8 mouse cellular contexts compared by ENCODE assay signal in the genomic region with DNA sequence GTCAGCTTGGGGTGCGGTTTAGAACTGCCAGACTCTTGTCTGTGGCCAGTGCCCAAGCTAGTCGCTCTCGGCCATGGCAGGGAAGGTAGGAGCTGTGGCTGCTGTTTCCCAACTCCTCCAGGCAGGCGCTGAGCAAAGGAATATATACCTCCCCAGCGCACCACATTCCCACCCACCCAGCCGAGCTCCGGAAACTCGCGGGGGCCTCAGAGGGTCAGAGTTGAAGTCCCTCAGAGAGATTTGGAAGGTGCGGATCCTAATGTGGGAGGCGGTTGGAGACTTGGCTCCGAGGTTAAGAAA. TPM values are rescaled to one million over a fixed set of nuclear protein-coding genes. Genes with fewer than 3 reads are reported as not detected.
A peak's percentile ranks its signal among the peaks of the same experiment; 100 is the strongest.
DNase-seq lines count a peak whose midpoint lies in the region; ATAC-seq and TF ChIP-seq lines count a peak whose summit lies in the region.

No protein-coding gene starts in this region.

- peak overlapping the region; percentile 66 for H3K9ac ChIP-seq in heart, embryonic 13.5 days
- H3K9ac ChIP-seq in ES-E14 (ENCODE audit: insufficient read depth, low read depth, low read length, poor library complexity, severe bottlenecking) = peak overlapping the region; percentile 26; the same call in 1 of the 2 replicates
- no peak overlapping the region for H3K9ac ChIP-seq in heart, postnatal 0 days (replicated peaks; ENCODE audit: low read depth, low read length)

- H3K79me2 ChIP-seq in macrophage (ENCODE audit: inconsistent target) = no peaks in the 10 kb centered on the region

- H3K4me1 ChIP-seq in heart, embryonic 13.5 days = peaks cover 3% of the 10 kb centered on the region; the same call in 1 of the 2 replicates
- no peaks in the 10 kb centered on the region for H3K4me1 ChIP-seq in ES-E14 (ENCODE audit: control insufficient read depth in 2 of 2, insufficient read depth in 2 of 2, low read length in 2 of 2, poor library complexity in 1 of 2)
- H3K4me1 ChIP-seq in heart, postnatal 0 days (ENCODE audit: control insufficient read depth, insufficient read depth) = peaks cover 5% of the 10 kb centered on the region

- peak overlapping the region; percentile 73 for H3K4me2 ChIP-seq in heart, embryonic 13.5 days
- H3K4me2 ChIP-seq in heart, postnatal 0 days (ENCODE audit: low read depth, low read length) = peak overlapping the region; percentile 64

- no peaks in the 10 kb centered on the region for H3K36me3 ChIP-seq in heart, embryonic 13.5 days
- no peaks in the 10 kb centered on the region for H3K36me3 ChIP-seq in ES-E14 (ENCODE audit: control insufficient read depth, insufficient read depth, low read length, poor library complexity, severe bottlenecking)
- no peaks in the 10 kb centered on the region for H3K36me3 ChIP-seq in heart, postnatal 0 days (replicated peaks; ENCODE audit: control insufficient read depth, insufficient read depth, low read length)
- H3K36me3 ChIP-seq in macrophage (ENCODE audit: inconsistent target) = no peaks in the 10 kb centered on the region

- TF ChIP-seq EP300 in heart, postnatal 0 days (IDR thresholded peaks at IDR 0.05; ENCODE audit: low read depth) = no peak

- no peaks in the 10 kb centered on the region for H3K9me3 ChIP-seq in heart, embryonic 13.5 days
- H3K9me3 ChIP-seq in ES-E14 (ENCODE audit: control insufficient read depth, insufficient read depth, low read depth, low read length) = no peaks in the 10 kb centered on the region
- no peaks in the 10 kb centered on the region for H3K9me3 ChIP-seq in heart, postnatal 0 days (replicated peaks; ENCODE audit: control insufficient read depth, low read length)

- peak overlapping the region; percentile 55 for H3K4me3 ChIP-seq in heart, embryonic 13.5 days
- peak overlapping the region; percentile 63 to 67 for H3K4me3 ChIP-seq in ES-E14 (ENCODE audit: insufficient read depth in 1 of 2, low read depth in 1 of 2, low read length in 2 of 2, poor library complexity in 1 of 2, severe bottlenecking in 1 of 2)
- H3K4me3 ChIP-seq in heart, postnatal 0 days (ENCODE audit: low read depth, low read length) = peak overlapping the region; percentile 48
- H3K4me3 ChIP-seq in macrophage (ENCODE audit: inconsistent target) = peak overlapping the region; percentile 14; the same call in 1 of the 2 replicates

- H3K27ac ChIP-seq in heart, embryonic 13.5 days (replicated peaks) = no peak overlapping the region
- no peak overlapping the region for H3K27ac ChIP-seq in ES-E14 (ENCODE audit: insufficient read depth, low read depth, low read length, poor library complexity, severe bottlenecking)
- no peak overlapping the region for H3K27ac ChIP-seq in heart, postnatal 0 days (ENCODE audit: low read depth)
- peak overlapping the region; percentile 35; the same call in 1 of the 2 replicates for H3K27ac ChIP-seq in macrophage

- no peaks in the 10 kb centered on the region for H3K27me3 ChIP-seq in heart, embryonic 13.5 days (replicated peaks)
- no peaks in the 10 kb centered on the region for H3K27me3 ChIP-seq in heart, postnatal 0 days (ENCODE audit: control insufficient read depth, insufficient read depth, low read length)

- WGBS in heart, embryonic 13.5 days = 16% methylated on average over 12 of the region's 12 CpGs
- 18% methylated on average over 12 of the region's 12 CpGs for WGBS in heart, postnatal 0 days
- WGBS in macrophage (ENCODE audit: missing documents) = 19% methylated on average over 12 of the region's 12 CpGs

- ATAC-seq in heart, embryonic 13.5 days (ENCODE audit: extremely low read depth, insufficient number of reproducible peaks, low FRiP score, low TSS enrichment) = peak; percentile 53
- 0 out of 2 replicates have a peak, but pooled peaks have one; percentile 7 for ATAC-seq in heart, postnatal 0 days (ENCODE audit: insufficient read depth, low read depth)

- no peak for TF ChIP-seq CTCF in heart, postnatal 0 days (IDR thresholded peaks at IDR 0.05; ENCODE audit: low read depth)

- DNase-seq in heart, adult 11 months = no peak
- DNase-seq in ES-E14 (ENCODE audit: low read depth, low spot score) = no peak
- DNase-seq in heart, postnatal 0 days (ENCODE audit: low spot score) = no peak
- no peak for DNase-seq in ovary, postnatal 10 days (ENCODE audit: low spot score)
- DNase-seq in left cerebral cortex, adult 11 months (ENCODE audit: low spot score) = no peak
- DNase-seq in T-cell, adult 2 months (ENCODE audit: low spot score) = no peak

- in situ Hi-C loops in ES-E14 (cut with MboI; ENCODE audit: low sequenced_read_pairs in 2 of 2, unreplicated experiment in 2 of 2) = no loop called here

TF ChIP-seq in ES-E14, 5 proteins besides CTCF, POLR2A, EP300 and RAD21:
- TF ChIP-seq ZC3H11A (IDR thresholded peaks at IDR 0.05; ENCODE audit: borderline replicate concordance, low read depth, low read length) (no peak), HCFC1 (IDR thresholded peaks at IDR 0.05; ENCODE audit: borderline replicate concordance, insufficient read depth, low read length) (no peak), ZNF384 (IDR thresholded peaks at IDR 0.05; ENCODE audit: low read depth, low read length) (no peak), MAFK (IDR thresholded peaks at IDR 0.05; ENCODE audit: insufficient read depth, low read depth, low read length) (no peak), CHD2 (IDR thresholded peaks at IDR 0.05; ENCODE audit: low read depth, low read length) (no peak)

RNA-seq across cellular contexts. Expression of gene 4930444G20Rik, which starts 8.9 kb away (rescaled TPM):
- not detected in 2 replicates for polyA plus RNA-seq in heart, embryonic 13.5 days (2015; fragmentation: Nextera tagmentation; extraction: Ambion mirVana)
- 0.22 and 0.32 TPM in 2 replicates for total RNA-seq in ES-E14 (2012; rRNA removed)
- not detected in 2 replicates for total RNA-seq in heart, postnatal 0 days (2014; rRNA removed; ENCODE audit: low replicate concordance)
- not detected in 2 replicates for polyA plus RNA-seq in heart, postnatal 0 days (2015; fragmentation: Nextera tagmentation; extraction: Ambion mirVana)
- total RNA-seq in macrophage (2018; cell fraction: chromatin; rRNA removed) = not detected
- total RNA-seq in macrophage (2018; cell fraction: cytosol; rRNA removed) = not detected
- total RNA-seq in macrophage (2018; cell fraction: nucleus; rRNA removed) = not detected
- polyA plus RNA-seq in macrophage (2018) = not detected in 3 replicates

Comparison
In these comparisons a context has a peak if more than half of its experiments do, and no peak if none do; other contexts are left out.
1. H3K4me3 ChIP-seq: peak in every context shown above with its lines; median percentile 65 in ES-E14; 55 in heart, embryonic 13.5 days; 48 in heart, postnatal 0 days; 14 in macrophage.